Mouse (Mus musculus) brown adipose tissue, adult 24 weeks (tissue): ENCODE results near the gene Cfap97d1. TPM values are rescaled to one million over a fixed set of nuclear protein-coding genes. Genes with fewer than 3 reads are reported as not detected.
A peak's percentile ranks its signal among the peaks of the same experiment; 100 is the strongest.
"Not testable (repeated sequence)": the region's sequence is repeated elsewhere in the genome, so short reads cannot be mapped to it uniquely, and the experiment has no call there.

Experiments
- H3K27ac ChIP-seq: fragments of 200-500 bp; replicated peaks from 2 replicates; pipeline ENCODE4 v1.5.1; 2012; ENCODE audit warnings: low read depth, mild to moderate bottlenecking, low read length
- H3K4me1 ChIP-seq: fragments of 200-500 bp; 2 replicates; pipeline ENCODE4 v1.6.1; 2012; ENCODE audit warnings: low read length, mixed read lengths; ENCODE audit not compliant: control insufficient read depth, insufficient read depth, insufficient read length
- H3K4me3 ChIP-seq: fragments of 200-500 bp; 2 replicates; pipeline ENCODE4 v1.5.1; 2012; ENCODE audit warnings: low read depth, mild to moderate bottlenecking, low read length, moderate library complexity; ENCODE audit not compliant: insufficient read depth
- polyA plus RNA-seq: library from polyadenylated mRNA; stranded (reverse); fragments of >200 nt; gene quantifications from 2 replicates; pipeline ENCODE4 v1.2.4, GENCODE M21; 2012; ENCODE audit not compliant: missing spikeins, insufficient read depth, insufficient read length

Gene Cfap97d1
- polyA plus RNA-seq, 1 experiment: not detected

- peak overlapping the region; percentile 75 for H3K27ac ChIP-seq
- not testable (repeated sequence) for H3K4me1 ChIP-seq, H3K4me3 ChIP-seq
Observed at GRCm38 (mm10) chr11:101985450-101985849, 1.4 kb downstream of the Cfap97d1 start.

GRCm38 (mm10) chr11:101985990-101986389 is 1.9 kb downstream of the Cfap97d1 start:
- Histone ChIP-seq H3K4me3 (no peak overlapping the region), H3K27ac (no peak overlapping the region), H3K4me1 (peaks cover 3% of the 10 kb centered on the region)

GRCm38 (mm10) chr11:101986913-101987312 is 2.8 kb downstream of the Cfap97d1 start, which contains the start of gene Dusp3:
Gene Dusp3 (minus strand): TSS chr11:101987013.
- Histone ChIP-seq H3K4me1 (no peaks in the 10 kb centered on the region; the same call in 1 of the 2 replicates), H3K27ac (no peak within 1 kb of the TSS), H3K4me3 (no peak within 1 kb of the TSS)

GRCm38 (mm10) chr11:101990244-101990643 is 6.2 kb downstream of the Cfap97d1 start:
- Histone ChIP-seq H3K27ac (no peak overlapping the region), H3K4me1 (no peaks in the 10 kb centered on the region; the same call in none of the 2 replicates), H3K4me3 (no peak overlapping the region)

- H3K4me3 ChIP-seq: no peak overlapping the region
- no peak overlapping the region for H3K27ac ChIP-seq
- no peaks in the 10 kb centered on the region; the same call in 1 of the 2 replicates for H3K4me1 ChIP-seq
Observed at GRCm38 (mm10) chr11:101991813-101992212, 7.7 kb downstream of the Cfap97d1 start.

- Histone ChIP-seq H3K27ac (no peak overlapping the region), H3K4me3 (no peak overlapping the region), H3K4me1 (no peaks in the 10 kb centered on the region; the same call in 1 of the 2 replicates)
Observed at GRCm38 (mm10) chr11:101992411-101992810, 8.3 kb downstream of the Cfap97d1 start.

GRCm38 (mm10) chr11:101994100-101994499 is 10.0 kb downstream of the Cfap97d1 start:
- Histone ChIP-seq H3K4me3 (no peak overlapping the region), H3K4me1 (no peaks in the 10 kb centered on the region; the same call in 1 of the 2 replicates), H3K27ac (peak overlapping the region; percentile 80)

- H3K4me3 ChIP-seq: no peak overlapping the region
- H3K27ac ChIP-seq: no peak overlapping the region; the same call in 1 of the 2 replicates
- no peaks in the 10 kb centered on the region; the same call in 1 of the 2 replicates for H3K4me1 ChIP-seq
Observed at GRCm38 (mm10) chr11:101995938-101996337, 11.9 kb downstream of the Cfap97d1 start.

- H3K4me1 ChIP-seq: no peaks in the 10 kb centered on the region; the same call in 1 of the 2 replicates
- no peak overlapping the region for H3K4me3 ChIP-seq
- H3K27ac ChIP-seq: peak overlapping the region; percentile 55
Observed at GRCm38 (mm10) chr11:101998258-101998657, 14.2 kb downstream of the Cfap97d1 start.

GRCm38 (mm10) chr11:101999466-101999865 is 15.4 kb downstream of the Cfap97d1 start:
- Histone ChIP-seq H3K4me1 (no peaks in the 10 kb centered on the region), H3K4me3 (no peak overlapping the region), H3K27ac (no peak overlapping the region)

- H3K4me1 ChIP-seq: no peaks in the 10 kb centered on the region
- no peak overlapping the region for H3K4me3 ChIP-seq
Observed at GRCm38 (mm10) chr11:102004251-102004650, 20.2 kb downstream of the Cfap97d1 start.

GRCm38 (mm10) chr11:102006271-102006670 is 22.2 kb downstream of the Cfap97d1 start:
- H3K4me3 ChIP-seq: no peak overlapping the region
- no peak overlapping the region for H3K27ac ChIP-seq
- peaks cover 4% of the 10 kb centered on the region; the same call in 1 of the 2 replicates for H3K4me1 ChIP-seq

More at GRCm38 (mm10) chr11:102004251-102004650, 20.2 kb downstream of the Cfap97d1 start:
- H3K27ac ChIP-seq: no peak overlapping the region

- Histone ChIP-seq H3K4me3 (no peak overlapping the region), H3K4me1 (peaks cover 4% of the 10 kb centered on the region; the same call in 1 of the 2 replicates), H3K27ac (no peak overlapping the region)
Observed at GRCm38 (mm10) chr11:102006688-102007087, 22.6 kb downstream of the Cfap97d1 start.

GRCm38 (mm10) chr11:102008372-102008771 is 24.3 kb downstream of the Cfap97d1 start:
- H3K4me1 ChIP-seq: peaks cover 4% of the 10 kb centered on the region; the same call in 1 of the 2 replicates
- no peak overlapping the region for H3K27ac ChIP-seq
- H3K4me3 ChIP-seq: no peak overlapping the region

- H3K27ac ChIP-seq: no peak overlapping the region
Observed at GRCm38 (mm10) chr11:102008954-102009637, 25.0 kb downstream of the Cfap97d1 start.

GRCm38 (mm10) chr11:102010140-102010539 is 26.1 kb downstream of the Cfap97d1 start:
- Histone ChIP-seq H3K4me1 (peaks cover 4% of the 10 kb centered on the region; the same call in 1 of the 2 replicates), H3K27ac (peak overlapping the region; percentile 22; the same call in 1 of the 2 replicates), H3K4me3 (no peak overlapping the region)

More at GRCm38 (mm10) chr11:102008954-102009637, 25.0 kb downstream of the Cfap97d1 start:
- Histone ChIP-seq H3K4me1 (peaks cover 4% of the 10 kb centered on the region; the same call in 1 of the 2 replicates), H3K4me3 (no peak overlapping the region)
